Mouse (Mus musculus): Measurements from ENCODE around the gene Hspb6. TPM values are rescaled to one million over a fixed set of nuclear protein-coding genes. Genes with fewer than 3 reads are reported as not detected.
A peak's percentile ranks its signal among the peaks of the same experiment; 100 is the strongest.

The Hspb6 gene
- total RNA-seq, 2 experiments from 2014 or later: 4.4 to 5.0 TPM

- no peak for TF ChIP-seq CTCF (IDR thresholded peaks at IDR 0.05)
- Histone ChIP-seq H3K27ac (no peak overlapping the region), H3K4me3 (no peak overlapping the region)
- intact Hi-C loops (cut with DNase I): loop anchor here (5.0 kb wide), 1 partner anchor 302 kb away; no protein-coding TSS in a partner anchor
- peak; percentile 83 to 86 for DNase-seq (ENCODE audit: extremely low spot score in 1 of 2, low spot score in 2 of 2)
Observed at GRCm38 (mm10) chr7:30599933-30600353, 48.0 kb downstream of the Hspb6 start.

GRCm38 (mm10) chr7:30600651-30601050 lies 48.7 kb downstream of the Hspb6 start:
- intact Hi-C loops (cut with DNase I): no loop called here
- no peak overlapping the region for H3K27ac ChIP-seq
- no peak for DNase-seq (ENCODE audit: extremely low spot score in 1 of 2, low spot score in 2 of 2)
- H3K4me3 ChIP-seq: no peak overlapping the region
- TF ChIP-seq CTCF (IDR thresholded peaks at IDR 0.05): no peak

DNA sequence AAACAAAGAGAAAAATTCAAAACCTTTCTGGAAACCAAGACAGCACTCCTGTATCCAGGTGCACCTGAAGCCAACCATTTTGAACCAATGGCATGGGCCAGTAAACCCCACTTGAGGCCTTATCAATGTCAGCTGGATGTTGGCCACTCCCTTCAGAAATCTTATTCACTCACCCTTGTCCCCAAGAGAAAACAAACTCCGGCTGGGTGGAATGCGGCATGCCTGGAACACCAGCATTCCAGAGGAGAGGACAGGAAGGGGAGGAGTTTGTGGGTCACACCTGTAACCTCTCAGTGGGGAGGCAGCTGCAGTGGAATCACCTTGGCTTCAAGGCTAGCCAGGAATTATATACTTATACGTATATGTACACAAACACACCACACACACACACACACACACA lies 50.6 kb downstream of the Hspb6 start:
- intact Hi-C loops (cut with DNase I): no loop called here
- no peak for DNase-seq (ENCODE audit: extremely low spot score in 1 of 2, low spot score in 2 of 2)
- TF ChIP-seq CTCF (IDR thresholded peaks at IDR 0.05): no peak
- Histone ChIP-seq H3K27ac (no peak overlapping the region), H3K4me3 (no peak overlapping the region)

- intact Hi-C loops (cut with DNase I): no loop called here
- Histone ChIP-seq H3K4me3 (no peak overlapping the region), H3K27ac (no peak overlapping the region)
- no peak for TF ChIP-seq CTCF (IDR thresholded peaks at IDR 0.05)
- no peak for DNase-seq (ENCODE audit: extremely low spot score in 1 of 2, low spot score in 2 of 2)
Observed at GRCm38 (mm10) chr7:30604424-30604823, 52.4 kb downstream of the Hspb6 start.

GRCm38 (mm10) chr7:30604944-30605343 lies 53.0 kb downstream of the Hspb6 start:
- H3K4me3 ChIP-seq: no peak overlapping the region
- intact Hi-C loops (cut with DNase I): no loop called here
- no peak overlapping the region for H3K27ac ChIP-seq
- no peak for TF ChIP-seq CTCF (IDR thresholded peaks at IDR 0.05)
- DNase-seq (ENCODE audit: extremely low spot score in 1 of 2, low spot score in 2 of 2): no peak

Small RNA genes within 50 kb of the gene (microRNA-seq; reads per million reads assigned to microRNA genes)
- gene Gm38670 (0.49 to 1.2 reads per million in 2 experiments), gene Mir3569 (0.48 to 1.2 reads per million in 2 experiments)

Other genes starting within 250 kb of the Hspb6 start
- gene Alkbh6, start 243.5 kb upstream of the Hspb6 start, total RNA-seq (2021): 10 to 100 TPM; 65.7 to 71.4 TPM
- gene Syne4, start 237.4 kb upstream of the Hspb6 start, total RNA-seq (2021): 10 to 100 TPM in 1 of 2 experiments, 1 to 10 TPM in 1; 8.8 to 19.2 TPM
- gene E130208F15Rik, start 230.4 kb upstream of the Hspb6 start, total RNA-seq (2021): under 1 TPM in 1 of 2 experiments, not detected in 1; 0.66 TPM
- gene Sdhaf1, start 228.3 kb upstream of the Hspb6 start, total RNA-seq (2021): 1 to 10 TPM; 7.0 to 8.0 TPM
- gene Lrfn3, start 189.4 kb upstream of the Hspb6 start, total RNA-seq (2021): 10 to 100 TPM; 33.0 to 36.4 TPM
- 10 to 100 TPM; 25.9 to 26.6 TPM for gene Tyrobp, start 138.4 kb upstream of the Hspb6 start, total RNA-seq (2021)
- gene Hcst, start 132.3 kb upstream of the Hspb6 start, total RNA-seq (2021): 1 to 10 TPM in 1 of 2 experiments, not detected in 1; 3.1 TPM
- gene Nfkbid, start 130.4 kb upstream of the Hspb6 start, total RNA-seq (2021): 1 to 10 TPM; 3.9 to 5.1 TPM
- gene Aplp1, start 106.6 kb upstream of the Hspb6 start, total RNA-seq (2021): 1,000 to 10,000 TPM; 1,205 to 1,260 TPM
- 10 to 100 TPM; 11.0 to 11.9 TPM for gene Kirrel2, start 94.5 kb upstream of the Hspb6 start, total RNA-seq (2021)
- 1 to 10 TPM in 1 of 2 experiments, under 1 TPM in 1; 0.79 to 1.1 TPM for gene Nphs1, start 93.9 kb upstream of the Hspb6 start, total RNA-seq (2021)
- not detected for gene Prodh2, start 58.6 kb upstream of the Hspb6 start, total RNA-seq (2021)
- gene Arhgap33, start 17.1 kb upstream of the Hspb6 start, total RNA-seq (2021): 100 to 1,000 TPM; 182 to 220 TPM
- 1 to 10 TPM; 4.9 to 5.2 TPM for gene Proser3, start 121 bp downstream of the Hspb6 start, total RNA-seq (2021)
- gene Lin37, start 7.7 kb downstream of the Hspb6 start, total RNA-seq (2021): 10 to 100 TPM; 42.9 to 43.2 TPM
- gene U2af1l4, start 11.1 kb downstream of the Hspb6 start, total RNA-seq (2021): 10 to 100 TPM; 67.4 to 74.4 TPM
- 1 to 10 TPM; 6.4 to 8.8 TPM for gene Gm49396, start 11.2 kb downstream of the Hspb6 start, total RNA-seq (2021)
- 10 to 100 TPM; 84.9 to 93.8 TPM for gene Psenen, start 11.4 kb downstream of the Hspb6 start, total RNA-seq (2021)
- gene Igflr1, start 13.2 kb downstream of the Hspb6 start, total RNA-seq (2021): 1 to 10 TPM; 3.8 to 6.6 TPM
- 10 to 100 TPM; 53.4 to 57.4 TPM for gene Kmt2b, start 36.5 kb downstream of the Hspb6 start, total RNA-seq (2021)
- not detected for gene Zbtb32, start 46.7 kb downstream of the Hspb6 start, total RNA-seq (2021)
- under 1 TPM; 0.48 to 0.96 TPM for gene Upk1a, start 60.7 kb downstream of the Hspb6 start, total RNA-seq (2021)
- gene Cox6b1, start 74.0 kb downstream of the Hspb6 start, total RNA-seq (2021): 100 to 1,000 TPM; 565 to 587 TPM
- gene Etv2, start 83.7 kb downstream of the Hspb6 start, total RNA-seq (2021): not detected
- gene Rbm42, start 98.1 kb downstream of the Hspb6 start, total RNA-seq (2021): 10 to 100 TPM; 67.7 to 67.8 TPM
- gene Haus5, start 112.8 kb downstream of the Hspb6 start, total RNA-seq (2021): 1 to 10 TPM; 4.7 to 5.2 TPM
- not detected for gene Pmis2, start 119.4 kb downstream of the Hspb6 start, total RNA-seq (2021)
- not detected for gene 2200002J24Rik, start 146.7 kb downstream of the Hspb6 start, total RNA-seq (2021)
- under 1 TPM; 0.70 TPM for gene Atp4a, start 160.0 kb downstream of the Hspb6 start, total RNA-seq (2021)
- gene Tmem147, start 177.4 kb downstream of the Hspb6 start, total RNA-seq (2021): 100 to 1,000 TPM; 119 to 127 TPM
- not detected for gene Gapdhs, start 191.5 kb downstream of the Hspb6 start, total RNA-seq (2021)
- 1 to 10 TPM; 7.8 to 8.7 TPM for gene Sbsn, start 199.3 kb downstream of the Hspb6 start, total RNA-seq (2021)
- 1 to 10 TPM; 1.9 to 2.1 TPM for gene Dmkn, start 211.6 kb downstream of the Hspb6 start, total RNA-seq (2021)
- gene Krtdap, start 235.7 kb downstream of the Hspb6 start, total RNA-seq (2021): not detected